Mouse (Mus musculus): ENCODE measurements around the gene Tdpoz1.
"Not testable (repeated sequence)": the region's sequence is repeated elsewhere in the genome, so short reads cannot be mapped to it uniquely, and the experiment has no call there.

DNA sequence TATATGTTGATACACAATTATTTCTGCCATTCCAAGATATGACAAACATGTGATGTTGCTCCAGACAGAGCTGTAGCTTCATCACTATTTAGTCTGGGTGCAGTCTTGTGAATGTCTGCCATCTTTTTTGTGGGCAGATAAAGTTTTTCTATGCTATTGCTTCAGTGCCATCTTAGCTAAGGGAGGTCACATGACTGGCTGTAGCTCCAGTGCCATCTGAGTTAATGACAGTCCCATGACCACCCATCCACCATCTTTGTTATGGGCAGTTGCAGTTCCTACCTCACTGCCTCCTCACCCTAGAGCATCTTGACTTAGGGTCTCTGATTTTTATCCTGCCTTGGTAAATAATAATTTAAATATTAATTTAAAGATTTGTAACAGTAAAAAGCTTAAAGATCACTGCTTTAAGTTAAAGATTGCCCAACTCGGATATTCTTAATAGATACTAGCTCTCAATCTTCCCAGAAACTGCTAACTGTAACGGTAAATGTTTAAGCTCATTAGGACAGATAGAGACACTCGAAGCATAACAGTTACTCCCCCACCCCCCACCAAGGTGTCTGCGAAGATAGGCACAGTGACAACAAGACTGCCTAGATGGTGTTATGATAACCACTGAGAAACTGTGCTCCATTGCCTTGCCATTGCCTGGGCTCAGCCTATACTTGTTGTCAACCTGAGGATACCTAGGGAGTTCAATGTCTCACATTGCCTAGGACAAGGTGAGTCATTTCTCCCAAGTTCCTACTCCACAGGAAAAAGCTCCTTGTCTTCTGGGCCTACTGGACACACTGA lies 45.0 kb downstream of the Tdpoz1 start:
- TF ChIP-seq CTCF (IDR thresholded peaks at IDR 0.05; ENCODE audit: borderline replicate concordance, insufficient read depth, low read depth, low read length); POLR2A (IDR thresholded peaks at IDR 0.05; ENCODE audit: borderline replicate concordance, insufficient read depth, low read length): not testable (repeated sequence)

Measured in cerebellum, adult 2 months (tissue).